Mouse (Mus musculus) lung, adult 2 months (tissue): ENCODE measurements around the gene Plxnd1.

Experiments
- CTCF ChIP-seq: fragments of 200-500 bp; IDR thresholded peaks from 2 replicates; pipeline ENCODE4 v1.5.1; 2011; ENCODE audit warnings: mild to moderate bottlenecking, low read length, control low read depth; ENCODE audit not compliant: insufficient read depth
- POLR2A ChIP-seq: fragments of 200-500 bp; IDR thresholded peaks from 2 replicates; pipeline ENCODE4 v1.6.1; 2011; ENCODE audit warnings: low read depth, mild to moderate bottlenecking, control low read depth, low read length, borderline replicate concordance; ENCODE audit errors: extremely low read depth

- TF ChIP-seq CTCF (peak; percentile 24; the same call in 1 of the 2 replicates), POLR2A (no peak)
Observed at GRCm38 (mm10) chr6:115978596-115978995, 16.2 kb downstream of the Plxnd1 start.
